Mouse (Mus musculus): ENCODE results near the gene Cd300e. TPM values are rescaled to one million over a fixed set of nuclear protein-coding genes. Genes with fewer than 3 reads are reported as not detected.

Cd300e gene
- 0.04 TPM in 1 of 2 replicates, not detected in the other for polyA plus RNA-seq (2012; rRNA removed)

DNA sequence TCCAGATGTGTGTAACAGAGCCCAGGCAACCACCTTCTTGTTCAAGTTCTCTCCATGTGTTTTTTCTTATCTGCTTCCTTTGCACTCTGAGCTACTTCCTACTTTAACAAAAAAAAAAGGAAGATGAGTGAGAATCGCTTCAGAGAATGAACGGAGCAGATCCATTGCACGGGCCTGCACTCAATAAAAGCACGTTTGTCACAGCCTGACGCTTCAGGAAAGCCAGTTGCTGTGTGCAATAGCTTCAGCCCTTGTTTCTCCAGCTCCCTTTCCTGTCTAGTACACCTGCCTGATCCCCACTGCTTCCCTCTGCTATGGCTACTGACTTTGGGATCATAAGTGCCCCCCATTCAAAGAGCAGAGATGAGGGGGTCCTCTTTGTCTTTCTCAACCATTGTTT is at the start of gene Cd300e:
Gene Cd300e, minus strand, starts transcription at position 101 of the 400 bp plus-strand sequence.

DNA sequence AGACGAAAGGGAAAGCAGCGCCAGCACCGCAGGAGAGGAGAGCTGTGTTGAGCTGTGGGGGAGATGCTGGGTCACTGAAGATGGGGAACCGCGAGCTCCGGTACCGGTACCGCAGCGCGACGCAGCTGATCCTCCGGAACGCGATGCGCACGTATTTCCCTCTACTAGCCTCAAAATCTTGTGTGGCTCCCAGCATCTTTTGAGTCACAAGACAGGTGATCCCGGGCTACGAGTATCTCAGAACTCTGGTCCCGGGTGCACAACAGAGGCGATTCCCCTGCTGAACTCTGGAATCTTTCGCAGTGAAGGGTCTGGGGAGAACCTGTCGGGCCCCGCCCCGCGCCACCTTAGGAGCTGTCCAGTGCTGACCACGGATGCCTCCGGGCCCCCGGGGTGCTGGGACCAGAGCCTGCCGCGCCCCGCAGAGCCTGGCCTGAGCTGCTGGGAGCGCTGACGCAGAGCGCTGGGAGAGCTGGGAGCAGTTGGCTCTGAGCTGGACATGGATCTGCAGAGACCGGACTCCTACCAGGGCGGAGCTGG is 29.5 kb upstream of the Cd300e start, which contains the start of gene Rab37:
Gene Rab37, plus strand, starts transcription at position 70 of the 540 bp plus-strand sequence.

DNA sequence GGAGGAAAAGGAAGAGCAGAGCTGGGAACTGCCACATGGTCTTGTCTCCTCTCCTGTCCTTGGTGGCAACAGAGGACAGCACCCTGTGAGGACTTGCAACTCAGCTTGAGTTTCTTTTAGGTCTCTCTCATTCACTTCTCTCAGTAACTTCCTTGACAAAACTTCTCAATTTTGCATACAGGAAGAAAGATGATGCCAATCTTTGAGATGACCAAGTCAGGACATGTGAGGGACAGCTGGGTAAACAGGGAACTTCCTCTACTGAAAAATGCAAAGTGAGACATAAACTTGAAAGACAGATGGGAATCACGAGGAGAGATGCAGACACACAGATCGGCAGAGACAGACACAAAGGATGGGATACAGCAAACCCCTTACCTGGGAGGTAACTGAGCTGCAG is 13.7 kb downstream of the Cd300e start, which contains the start of gene Cd300ld3:
Gene Cd300ld3, minus strand, starts transcription at position 151 of the 400 bp plus-strand sequence.

DNA sequence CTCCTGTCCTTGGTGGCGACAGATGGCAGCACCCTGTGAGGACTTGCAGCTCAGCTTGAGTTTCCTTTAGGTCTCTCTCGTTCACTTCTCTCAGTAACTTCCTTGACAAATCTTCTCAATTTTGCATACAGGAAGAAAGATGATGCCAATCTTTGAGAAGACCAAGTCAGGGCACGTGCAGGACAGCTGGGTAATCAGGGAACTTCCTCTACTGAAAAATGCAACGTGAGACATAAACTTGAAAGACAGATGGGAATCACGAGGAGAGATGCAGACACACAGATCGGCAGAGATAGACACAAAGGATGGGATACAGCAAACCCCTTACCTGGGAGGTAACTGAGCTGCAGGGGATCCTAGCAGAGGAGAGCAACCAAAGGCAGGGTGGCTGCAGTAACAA is 24.3 kb downstream of the Cd300e start, which contains the start of gene Cd300ld5:
Gene Cd300ld5, minus strand, starts transcription at position 101 of the 400 bp plus-strand sequence.

DNA sequence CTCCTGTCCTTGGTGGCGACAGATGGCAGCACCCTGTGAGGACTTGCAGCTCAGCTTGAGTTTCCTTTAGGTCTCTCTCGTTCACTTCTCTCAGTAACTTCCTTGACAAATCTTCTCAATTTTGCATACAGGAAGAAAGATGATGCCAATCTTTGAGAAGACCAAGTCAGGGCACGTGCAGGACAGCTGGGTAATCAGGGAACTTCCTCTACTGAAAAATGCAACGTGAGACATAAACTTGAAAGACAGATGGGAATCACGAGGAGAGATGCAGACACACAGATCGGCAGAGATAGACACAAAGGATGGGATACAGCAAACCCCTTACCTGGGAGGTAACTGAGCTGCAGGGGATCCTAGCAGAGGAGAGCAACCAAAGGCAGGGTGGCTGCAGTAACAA is 35.1 kb downstream of the Cd300e start, which contains the start of gene Cd300ld4:
Gene Cd300ld4, minus strand, starts transcription at position 101 of the 400 bp plus-strand sequence.

DNA sequence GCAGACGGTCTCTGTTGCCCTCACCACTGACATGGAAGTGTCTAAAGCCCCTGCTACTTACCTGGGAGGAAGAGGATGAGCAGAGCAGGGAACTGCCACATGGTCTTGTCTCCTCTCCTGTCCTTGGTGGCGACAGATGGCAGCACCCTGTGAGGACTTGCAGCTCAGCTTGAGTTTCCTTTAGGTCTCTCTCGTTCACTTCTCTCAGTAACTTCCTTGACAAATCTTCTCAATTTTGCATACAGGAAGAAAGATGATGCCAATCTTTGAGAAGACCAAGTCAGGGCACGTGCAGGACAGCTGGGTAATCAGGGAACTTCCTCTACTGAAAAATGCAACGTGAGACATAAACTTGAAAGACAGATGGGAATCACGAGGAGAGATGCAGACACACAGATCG is 45.9 kb downstream of the Cd300e start, which contains the start of gene Cd300ld2:
Gene Cd300ld2, minus strand, starts transcription at position 101 of the 400 bp plus-strand sequence.

Other genes with a start within 250 kb of the Cd300e start
- gene Gprc5c, start 211.0 kb downstream of the Cd300e start, polyA plus RNA-seq (2012; rRNA removed): 3.2 and 5.0 TPM in 2 replicates
- gene Cd300a, start 172.1 kb downstream of the Cd300e start, polyA plus RNA-seq (2012; rRNA removed): 0.68 and 0.74 TPM in 2 replicates
- gene Cd300lb, start 127.8 kb downstream of the Cd300e start, polyA plus RNA-seq (2012; rRNA removed): 0.13 TPM in 1 of 2 replicates, not detected in the other
- not detected in 2 replicates for gene Cd300c, start 93.0 kb downstream of the Cd300e start, polyA plus RNA-seq (2012; rRNA removed)
- gene Cd300ld, start 72.3 kb downstream of the Cd300e start, polyA plus RNA-seq (2012; rRNA removed): 0.03 and 0.05 TPM in 2 replicates
- 0.87 and 0.96 TPM in 2 replicates for gene Cd300c2, start 60.3 kb downstream of the Cd300e start, polyA plus RNA-seq (2012; rRNA removed)
- 0.23 TPM in 1 of 2 replicates, not detected in the other for gene Cd300ld2, start 46.0 kb downstream of the Cd300e start, polyA plus RNA-seq (2012; rRNA removed)
- gene Cd300ld4, start 35.2 kb downstream of the Cd300e start, polyA plus RNA-seq (2012; rRNA removed): 0.27 TPM in 1 of 2 replicates, not detected in the other
- 0.33 TPM in 1 of 2 replicates, not detected in the other for gene Cd300ld5, start 24.4 kb downstream of the Cd300e start, polyA plus RNA-seq (2012; rRNA removed)
- 0.58 TPM in 1 of 2 replicates, not detected in the other for gene Cd300ld3, start 13.8 kb downstream of the Cd300e start, polyA plus RNA-seq (2012; rRNA removed)
- gene Rab37, start 29.3 kb upstream of the Cd300e start, polyA plus RNA-seq (2012; rRNA removed): 0.79 and 0.87 TPM in 2 replicates
- 0.18 and 0.36 TPM in 2 replicates for gene Cd300lf, start 71.8 kb upstream of the Cd300e start, polyA plus RNA-seq (2012; rRNA removed)
- 41.7 and 45.8 TPM in 2 replicates for gene Slc9a3r1, start 101.2 kb upstream of the Cd300e start, polyA plus RNA-seq (2012; rRNA removed)
- 5.5 and 7.7 TPM in 2 replicates for gene Tmem104, start 125.3 kb upstream of the Cd300e start, polyA plus RNA-seq (2012; rRNA removed)
- gene Nat9, start 125.7 kb upstream of the Cd300e start, polyA plus RNA-seq (2012; rRNA removed): 19.2 and 20.9 TPM in 2 replicates
- gene Grin2c, start 205.1 kb upstream of the Cd300e start, polyA plus RNA-seq (2012; rRNA removed): 2.6 and 3.1 TPM in 2 replicates
- 31.3 and 33.1 TPM in 2 replicates for gene Fdxr, start 214.9 kb upstream of the Cd300e start, polyA plus RNA-seq (2012; rRNA removed)
- 4.2 and 4.5 TPM in 2 replicates for gene Fads6, start 235.5 kb upstream of the Cd300e start, polyA plus RNA-seq (2012; rRNA removed)
- gene Otop2, start 245.0 kb upstream of the Cd300e start, polyA plus RNA-seq (2012; rRNA removed): 0.07 and 0.16 TPM in 2 replicates